Mouse (Mus musculus) C2C12 (cell line): Measurements from ENCODE around the gene Ankzf1.

ENCODE experiments used
- CEBPB ChIP-seq: IDR thresholded peaks from one replicate; pipeline ENCODE4 v1.6.1; 2011; ENCODE audit warnings: low read depth, mild to moderate bottlenecking, control low read depth, moderate library complexity
- CTCF ChIP-seq: IDR thresholded peaks from one replicate; pipeline ENCODE4 v1.5.1; 2011; ENCODE audit not compliant: control insufficient read depth, insufficient read depth, insufficient read length
- FOSL1 ChIP-seq: IDR thresholded peaks from one replicate; pipeline ENCODE4 v1.8.0; 2011; ENCODE audit warnings: mild to moderate bottlenecking, low read length; ENCODE audit not compliant: poor library complexity, insufficient read depth, severe bottlenecking
- MAX ChIP-seq: IDR thresholded peaks from one replicate; pipeline ENCODE4 v1.6.1; 2011; ENCODE audit warnings: mild to moderate bottlenecking, control low read depth
- MYOD1 ChIP-seq: IDR thresholded peaks from one replicate; pipeline ENCODE4 v1.6.1; 2011; ENCODE audit warnings: low read depth; ENCODE audit not compliant: control insufficient read depth, insufficient read length
- MYOG ChIP-seq: IDR thresholded peaks from one replicate; pipeline ENCODE4 v1.6.1; 2011; ENCODE audit not compliant: control insufficient read depth, insufficient read length; ENCODE audit errors: extremely low read depth

- no peak for TF ChIP-seq MAX
- no peak for TF ChIP-seq CTCF
- TF ChIP-seq CEBPB: no peak
- no peak for TF ChIP-seq FOSL1
- TF ChIP-seq MYOG: no peak
- no peak for TF ChIP-seq MYOD1
Measured at GRCm38 (mm10) chr1:75211141-75211708, 19.3 kb downstream of the Ankzf1 start.
